Mouse (Mus musculus): ENCODE results near the gene Rnf40.
"Not testable (repeated sequence)": the region's sequence is repeated elsewhere in the genome, so short reads cannot be mapped to it uniquely, and the experiment has no call there.

The Rnf40 gene

DNA sequence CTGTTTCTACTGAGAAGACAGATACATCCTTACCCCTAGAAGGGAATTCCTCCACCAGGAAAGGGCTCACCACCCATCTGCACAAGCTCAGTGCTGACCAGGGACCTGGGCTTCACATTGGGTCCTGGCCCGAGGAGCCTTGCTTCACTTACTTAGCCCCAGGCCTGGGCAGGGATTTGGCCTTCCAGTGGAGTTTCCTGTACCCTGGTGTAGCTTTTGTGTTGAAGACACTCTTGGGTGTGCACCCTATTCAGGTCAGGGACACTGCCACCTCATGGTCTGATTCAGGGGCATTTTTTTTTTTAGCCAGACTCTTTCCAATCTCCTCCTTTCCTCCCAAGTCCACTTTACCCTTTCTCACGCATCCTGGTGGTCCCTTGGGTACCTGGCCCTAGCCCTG, 14.3 kb downstream of the Rnf40 start:
- peak; percentile 57 to 73 for DNase-seq (ENCODE audit: inconsistent age in 2 of 2, low spot score in 1 of 2)

GRCm38 (mm10) chr7:127604256-127604655, 15.7 kb downstream of the Rnf40 start:
- DNase-seq (ENCODE audit: inconsistent age in 2 of 2, low spot score in 1 of 2), result no peak

GRCm38 (mm10) chr7:127607150-127607549, 18.6 kb downstream of the Rnf40 start:
- DNase-seq (ENCODE audit: inconsistent age in 2 of 2, low spot score in 1 of 2), result no peak

GRCm38 (mm10) chr7:127611011-127611410, 22.4 kb downstream of the Rnf40 start:
- no peak for DNase-seq (ENCODE audit: inconsistent age in 2 of 2, low spot score in 1 of 2)

DNA sequence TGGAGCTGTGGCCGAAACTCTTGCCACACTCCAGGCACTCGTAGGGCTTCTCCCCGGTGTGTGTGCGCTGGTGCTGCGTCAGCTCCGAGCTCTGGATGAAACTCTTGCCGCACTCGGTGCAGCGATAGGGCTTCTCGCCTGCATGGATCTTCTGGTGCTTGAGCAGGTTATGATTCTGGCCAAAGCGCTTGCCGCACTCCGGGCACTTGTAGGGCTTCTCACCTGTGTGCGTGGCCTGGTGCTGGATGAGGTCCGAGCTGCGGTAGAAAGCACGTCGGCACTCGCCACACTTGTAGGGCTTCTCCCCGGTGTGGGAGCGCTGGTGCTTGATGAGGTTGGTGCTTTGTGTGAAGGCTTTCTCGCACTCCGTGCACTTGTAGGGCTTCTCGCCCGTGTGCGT, 23.0 kb downstream of the Rnf40 start:
- DNase-seq (ENCODE audit: inconsistent age in 2 of 2, low spot score in 1 of 2), result no peak

DNA sequence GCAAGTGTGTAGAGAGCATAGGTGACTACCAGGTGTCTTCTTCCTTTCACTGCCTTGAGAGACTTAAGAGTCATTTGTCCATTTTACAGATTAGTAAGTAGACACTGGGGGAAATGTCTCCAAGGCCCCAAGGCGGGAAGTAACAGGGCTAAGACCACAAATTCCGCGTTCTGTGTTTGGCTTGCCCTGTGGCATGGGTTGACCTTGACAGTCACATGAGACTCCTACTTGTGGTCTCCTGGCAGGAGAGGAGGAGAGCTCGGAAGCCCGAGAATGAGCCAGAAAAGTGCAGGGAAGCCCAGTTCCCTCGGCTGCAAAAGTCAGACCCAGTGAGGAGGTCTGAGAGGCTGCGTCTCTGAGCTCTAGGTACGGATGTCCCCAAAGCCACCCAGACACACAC, 24.9 kb downstream of the Rnf40 start:
- DNase-seq (ENCODE audit: inconsistent age in 2 of 2, low spot score in 1 of 2), result peak; percentile 36 to 65

DNA sequence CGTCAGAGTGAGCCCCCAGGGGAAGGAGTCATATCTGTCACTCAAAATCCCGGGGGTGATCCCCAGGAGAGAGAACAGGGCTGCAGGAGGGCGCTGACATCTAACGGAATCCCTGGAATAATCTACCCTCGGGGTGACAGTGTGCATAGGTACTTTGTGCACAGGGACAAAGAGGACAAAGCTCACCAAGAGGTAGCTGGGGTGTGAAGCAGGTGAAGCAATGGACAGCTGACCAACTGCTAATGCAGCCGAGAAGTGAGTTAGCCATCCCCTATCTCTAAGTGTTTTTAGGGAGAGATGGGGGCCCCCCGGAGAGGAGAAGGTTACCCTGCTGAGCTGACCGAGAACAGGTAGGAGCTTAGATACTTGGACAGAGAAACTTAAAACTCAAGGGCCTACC, 25.5 kb downstream of the Rnf40 start:
- no peak for DNase-seq (ENCODE audit: inconsistent age in 2 of 2, low spot score in 1 of 2)

DNA sequence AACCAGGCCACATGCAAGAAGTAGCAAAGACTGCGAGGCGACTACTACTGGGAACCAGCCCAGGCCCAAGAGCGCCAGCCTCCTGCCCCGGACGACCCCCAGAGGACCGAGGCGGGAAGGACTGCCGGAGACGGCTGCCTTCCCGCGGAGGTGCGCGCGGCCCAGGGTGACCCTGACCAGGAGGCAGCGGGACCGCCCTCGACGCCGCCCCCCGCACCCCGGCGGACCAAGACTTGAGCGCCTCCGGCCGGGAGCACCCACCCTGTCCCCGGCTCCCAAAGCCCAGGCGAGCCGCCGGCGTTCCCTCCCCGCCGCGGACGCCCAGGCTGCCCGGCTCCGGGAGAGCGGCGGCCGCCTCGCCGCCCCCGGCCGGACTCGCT, 25.9 kb downstream of the Rnf40 start:
- DNase-seq (ENCODE audit: inconsistent age in 2 of 2, low spot score in 1 of 2), result peak; percentile 78 to 89

DNA sequence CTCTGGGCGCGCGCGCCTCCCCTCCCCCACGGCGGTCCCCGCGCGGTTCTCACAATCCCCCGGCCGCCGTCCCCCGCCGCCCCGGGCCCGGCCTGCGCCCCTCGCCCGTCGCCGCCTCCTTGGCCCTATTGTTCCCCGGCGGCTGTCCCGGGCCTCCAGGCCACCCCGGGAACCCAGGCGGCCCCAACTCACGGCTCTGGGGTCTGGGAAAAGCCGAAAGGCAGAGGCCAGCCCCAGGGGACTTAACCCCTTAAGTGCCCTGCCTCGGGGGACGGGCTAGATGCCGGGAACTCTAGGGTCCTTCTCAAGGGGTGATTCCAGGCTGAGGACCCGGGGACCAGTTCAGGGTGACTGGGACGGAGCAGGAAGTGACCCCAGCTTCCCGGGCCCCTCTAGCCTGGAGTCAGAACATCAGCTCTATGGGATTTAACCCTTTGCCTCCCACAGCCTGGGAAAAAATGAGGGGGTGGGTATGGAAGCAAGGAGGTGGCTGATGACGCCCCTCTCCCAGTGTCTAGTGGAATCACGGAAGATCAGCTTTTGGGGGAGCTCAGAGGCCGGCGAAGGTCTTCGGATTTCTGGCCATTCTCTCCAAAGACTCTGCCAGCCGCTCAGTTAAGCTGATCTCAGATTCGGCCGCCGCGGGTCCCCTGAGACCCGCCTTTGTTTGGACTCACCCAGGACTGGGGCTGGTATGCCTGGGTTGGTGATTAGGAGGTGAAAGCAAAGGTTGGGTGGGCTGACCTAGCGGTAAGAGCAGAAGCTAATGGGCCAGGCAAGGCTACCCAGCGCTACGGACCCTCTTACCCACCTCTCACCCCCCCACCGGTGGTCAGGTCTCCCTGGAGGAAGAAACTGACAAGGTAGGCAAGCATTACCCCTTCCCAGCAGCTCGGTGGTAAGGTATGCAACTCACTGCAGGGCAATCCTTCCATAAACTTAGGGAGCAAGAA, 26.6 kb downstream of the Rnf40 start, which contains the start of gene Zfp629:
Gene Zfp629 (minus strand): TSS at position 907 of the 953 bp plus-strand sequence.
- peak; percentile 82 to 94 for DNase-seq (ENCODE audit: inconsistent age in 2 of 2, low spot score in 1 of 2)

DNA sequence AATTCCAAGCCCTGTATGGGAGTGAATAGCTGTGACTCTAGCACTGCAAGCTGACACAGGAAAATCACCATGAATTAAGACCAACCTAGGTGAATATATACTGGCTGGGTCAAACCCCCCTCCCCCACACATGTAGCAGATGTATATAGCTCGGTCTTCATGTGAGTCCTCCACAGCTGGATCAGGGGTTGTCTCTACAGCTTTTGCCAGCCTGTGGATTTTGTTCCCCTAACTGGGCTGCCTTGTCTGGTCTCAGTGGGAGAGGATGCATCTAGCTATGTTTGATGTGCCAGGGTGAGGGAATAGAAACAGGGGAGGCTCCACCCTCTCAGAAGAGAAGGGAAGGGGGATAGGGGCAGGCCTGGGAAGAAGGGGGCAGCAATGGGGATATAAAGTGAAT, 27.8 kb downstream of the Rnf40 start:
- peak in 1 of 2 experiments; percentile 31 for DNase-seq (ENCODE audit: inconsistent age in 2 of 2, low spot score in 1 of 2)

DNA sequence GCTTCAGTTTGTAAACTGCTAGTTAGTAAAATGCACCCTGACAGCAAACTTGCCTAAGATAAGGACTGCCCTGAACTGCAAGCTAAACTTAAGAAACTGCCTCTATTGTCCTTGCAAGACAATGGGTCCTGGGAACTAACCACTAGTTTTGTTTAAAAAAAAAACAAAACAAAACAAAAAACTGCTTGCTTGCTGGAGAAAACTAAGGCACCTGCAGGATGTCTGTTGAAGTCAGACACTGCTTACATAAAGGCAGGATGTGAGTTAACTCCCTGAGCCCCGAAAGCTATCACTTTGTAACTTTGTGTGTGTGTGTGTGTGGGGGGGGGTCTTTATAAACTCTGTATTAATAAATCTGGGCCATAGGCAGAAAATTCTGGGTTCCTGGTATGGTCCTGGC, 28.3 kb downstream of the Rnf40 start:
- no peak for DNase-seq (ENCODE audit: inconsistent age in 2 of 2, low spot score in 1 of 2)

DNA sequence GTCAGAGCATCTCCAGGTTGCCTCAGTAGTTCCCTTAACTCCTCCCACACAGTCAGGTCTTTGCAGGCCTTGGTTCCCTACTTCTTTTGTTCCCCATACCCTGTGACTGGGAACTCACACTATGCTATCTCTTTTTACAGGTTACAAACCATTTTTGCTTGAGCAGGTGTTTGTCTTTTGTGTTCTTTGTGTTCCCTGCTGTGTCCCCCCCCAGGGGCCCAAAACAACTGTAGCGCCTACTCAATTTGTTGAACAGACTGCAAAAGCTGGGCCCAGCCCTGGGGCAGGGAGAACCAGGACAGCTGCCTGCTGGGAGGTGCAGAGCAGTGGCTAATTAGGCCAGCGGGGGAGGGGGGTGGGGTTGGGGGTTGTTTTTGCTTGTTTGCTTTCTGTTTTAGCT, 29.4 kb downstream of the Rnf40 start:
- DNase-seq (ENCODE audit: inconsistent age in 2 of 2, low spot score in 1 of 2), result no peak

GRCm38 (mm10) chr7:127618402-127618801, 29.8 kb downstream of the Rnf40 start:
- DNase-seq (ENCODE audit: inconsistent age in 2 of 2, low spot score in 1 of 2), result not testable (repeated sequence)

DNA sequence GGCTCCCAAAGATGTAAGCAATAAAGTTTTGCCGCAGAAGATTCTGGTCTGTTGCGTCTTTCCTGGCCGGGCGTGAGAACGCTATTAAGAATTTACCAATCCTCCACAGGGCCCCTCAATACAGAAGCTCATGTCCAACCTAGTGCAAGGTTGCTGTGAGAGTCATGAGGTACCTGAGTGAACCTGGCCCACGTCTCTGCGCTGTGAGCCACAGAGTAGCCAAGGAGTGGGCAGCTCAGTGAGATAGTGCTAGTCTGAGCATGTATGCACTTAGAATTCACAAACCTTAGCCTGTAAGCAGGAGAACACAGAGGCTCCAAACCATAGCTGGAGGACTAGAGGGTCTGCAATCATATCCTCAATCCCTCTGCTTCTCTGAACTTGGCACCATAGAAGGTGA, 37.5 kb downstream of the Rnf40 start:
- DNase-seq (ENCODE audit: inconsistent age in 2 of 2, low spot score in 1 of 2), result no peak

DNA sequence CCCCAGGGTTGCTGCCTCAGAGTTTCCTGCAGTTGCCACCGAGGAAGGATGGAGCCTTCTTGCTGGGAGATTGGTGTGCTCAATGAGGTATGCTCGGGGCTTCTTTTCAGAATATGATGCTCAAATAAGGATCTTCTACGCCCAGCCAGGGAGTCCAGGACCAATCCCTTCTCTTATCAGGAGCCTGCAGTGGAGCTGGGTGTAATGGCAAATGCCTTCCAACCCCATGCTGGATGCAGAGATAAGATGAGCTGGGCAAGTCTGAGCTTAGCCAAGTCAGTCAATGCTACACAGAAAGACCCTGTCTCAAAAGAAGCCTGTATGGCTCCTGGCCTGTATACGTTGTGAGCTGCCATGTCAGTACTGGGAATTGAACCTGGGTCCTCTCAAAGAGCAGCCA, 37.9 kb downstream of the Rnf40 start:
- no peak for DNase-seq (ENCODE audit: inconsistent age in 2 of 2, low spot score in 1 of 2)

GRCm38 (mm10) chr7:127628646-127629045, 40.1 kb downstream of the Rnf40 start:
- DNase-seq (ENCODE audit: inconsistent age in 2 of 2, low spot score in 1 of 2), result no peak

DNA sequence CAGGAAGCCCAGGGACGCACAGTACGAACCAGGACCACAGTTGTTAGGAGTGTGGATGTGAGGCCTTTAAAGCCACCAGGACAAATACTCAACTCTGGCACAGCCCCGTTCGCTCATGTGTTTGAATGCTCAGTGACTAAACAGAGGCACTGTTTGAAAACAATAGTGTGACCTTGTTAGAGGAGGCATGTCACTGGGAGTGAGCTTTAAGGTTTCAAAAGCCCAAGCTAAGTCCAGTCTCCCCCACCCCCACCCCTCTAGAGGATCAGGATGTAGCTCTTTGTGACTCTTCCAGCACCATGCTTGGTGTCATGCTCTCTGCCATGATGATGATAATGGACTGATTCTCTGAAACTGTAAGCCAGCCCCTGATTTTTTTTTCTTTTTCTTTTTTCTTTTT, 42.8 kb downstream of the Rnf40 start:
- no peak for DNase-seq (ENCODE audit: inconsistent age in 2 of 2, low spot score in 1 of 2)

- DNase-seq (ENCODE audit: inconsistent age in 2 of 2, low spot score in 1 of 2), result peak; percentile 87 to 92
Measured at GRCm38 (mm10) chr7:127636963-127637362, 48.4 kb downstream of the Rnf40 start.

- no peak for DNase-seq (ENCODE audit: inconsistent age in 2 of 2, low spot score in 1 of 2)
Measured at GRCm38 (mm10) chr7:127641260-127641659, 52.7 kb downstream of the Rnf40 start.

DNA sequence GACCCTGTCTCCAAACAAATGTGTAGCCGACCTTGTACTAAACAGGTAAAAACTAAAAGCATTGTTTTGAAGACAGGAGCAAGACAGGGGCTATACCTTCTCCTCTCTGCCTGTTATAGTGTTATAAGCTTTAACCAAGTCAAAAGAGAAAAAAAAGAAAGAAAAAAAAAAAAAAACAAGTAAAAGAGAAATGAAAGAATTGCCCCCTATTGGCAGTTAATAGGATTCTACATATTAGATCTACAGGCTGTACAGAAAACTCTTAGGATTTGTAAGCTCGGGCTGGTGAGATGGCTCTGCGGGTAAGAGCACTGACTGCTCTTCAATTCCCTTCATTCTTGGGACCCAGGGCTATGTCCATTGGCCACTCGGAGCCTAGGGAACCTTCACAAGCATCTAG, 53.7 kb downstream of the Rnf40 start:
- DNase-seq (ENCODE audit: inconsistent age in 2 of 2, low spot score in 1 of 2), result no peak

GRCm38 (mm10) chr7:127646363-127646762, 57.8 kb downstream of the Rnf40 start:
- no peak for DNase-seq (ENCODE audit: inconsistent age in 2 of 2, low spot score in 1 of 2)

DNA sequence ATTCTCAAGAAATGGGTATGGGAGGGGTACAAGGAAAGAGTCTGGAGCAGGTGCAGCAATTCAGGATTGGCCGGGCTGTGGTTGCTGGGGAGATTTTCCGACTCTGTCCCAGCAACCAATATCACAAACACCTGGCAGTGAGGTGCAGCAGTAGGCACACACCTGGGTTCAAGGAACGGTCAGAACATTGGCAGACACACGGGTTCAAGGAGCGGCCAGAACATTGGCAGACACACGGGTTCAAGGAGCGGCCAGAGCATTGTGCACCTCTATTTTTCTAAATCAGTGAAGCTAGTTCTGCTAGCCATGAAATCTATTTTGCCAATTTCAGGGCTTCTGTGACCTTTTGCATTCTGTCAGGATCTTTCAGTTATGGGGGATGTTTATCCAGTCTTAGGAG, 59.0 kb downstream of the Rnf40 start:
- DNase-seq (ENCODE audit: inconsistent age in 2 of 2, low spot score in 1 of 2), result not testable (repeated sequence)

All from adrenal gland, adult (tissue).